Mouse (Mus musculus) kidney, postnatal 36 days (tissue): ENCODE measurements around the gene Wtap.
A peak's percentile ranks its signal among the peaks of the same experiment; 100 is the strongest.
"Not testable (repeated sequence)": the region's sequence is repeated elsewhere in the genome, so short reads cannot be mapped to it uniquely, and the experiment has no call there.

Experiments
- DNase-seq, 2 experiments: peaks; one replicate each; pipeline ENCODE4 v3.0.0; 2021 to 2022; ENCODE audit warnings: mixed read lengths in 2 of 2

Gene Wtap

GRCm38 (mm10) chr17:12960331-12960873 lies 33.6 kb downstream of the Wtap start, which contains the start of gene Acat2:
Acat2 (minus strand) TSS chr17:12960747.
- DNase-seq = peak; percentile 95 to 96

- not testable (repeated sequence) for DNase-seq
Measured at GRCm38 (mm10) chr17:12959377-12959776, 34.6 kb downstream of the Wtap start.

- peak; percentile 42 to 71 for DNase-seq
Measured at GRCm38 (mm10) chr17:12956664-12957063, 37.3 kb downstream of the Wtap start.

GRCm38 (mm10) chr17:12949669-12950068 lies 44.3 kb downstream of the Wtap start:
- no peak for DNase-seq

GRCm38 (mm10) chr17:12942459-12943162 lies 51.4 kb downstream of the Wtap start:
- no peak for DNase-seq

GRCm38 (mm10) chr17:12941543-12942260 lies 52.3 kb downstream of the Wtap start:
- DNase-seq = no peak

GRCm38 (mm10) chr17:12940151-12940805 lies 53.7 kb downstream of the Wtap start, which contains the start of gene Acat3:
Acat3 (minus strand) TSS chr17:12940600.
- DNase-seq = peak; percentile 45 to 54

GRCm38 (mm10) chr17:12939377-12940148 lies 54.4 kb downstream of the Wtap start:
- not testable (repeated sequence) for DNase-seq

GRCm38 (mm10) chr17:12938077-12938476 lies 55.9 kb downstream of the Wtap start:
- no peak for DNase-seq

- DNase-seq = peak in 1 of 2 experiments; percentile 18
Measured at GRCm38 (mm10) chr17:12937412-12937970, 56.5 kb downstream of the Wtap start.

- peak; percentile 28 to 83 for DNase-seq
Measured at GRCm38 (mm10) chr17:12935719-12936118, 58.2 kb downstream of the Wtap start.

GRCm38 (mm10) chr17:12931576-12931975 lies 62.4 kb downstream of the Wtap start:
- DNase-seq = peak; percentile 43 to 44

GRCm38 (mm10) chr17:12925703-12926180 lies 68.2 kb downstream of the Wtap start:
- no peak for DNase-seq

GRCm38 (mm10) chr17:12925001-12925400 lies 69.0 kb downstream of the Wtap start:
- no peak for DNase-seq

GRCm38 (mm10) chr17:12921073-12921472 lies 72.9 kb downstream of the Wtap start:
- DNase-seq = no peak
